Mouse (Mus musculus) ZHBTc4 (cell line): ENCODE data around the gene Cyp8b1.

Experiments
- DNase-seq: peaks from one replicate; pipeline ENCODE4 v3.0.0-alpha.2; 2011; ENCODE audit warnings: low read depth, low spot score

Gene Cyp8b1

GRCm38 (mm10) chr9:121916102-121916501 lies at the start of gene Cyp8b1:
Cyp8b1 (minus strand) TSS chr9:121916305.
- DNase-seq = no peak

GRCm38 (mm10) chr9:121964941-121965340 lies 48.8 kb upstream of the Cyp8b1 start:
- no peak for DNase-seq

- DNase-seq = no peak
Observed at GRCm38 (mm10) chr9:121959966-121960635, 44.0 kb upstream of the Cyp8b1 start.

DNA sequence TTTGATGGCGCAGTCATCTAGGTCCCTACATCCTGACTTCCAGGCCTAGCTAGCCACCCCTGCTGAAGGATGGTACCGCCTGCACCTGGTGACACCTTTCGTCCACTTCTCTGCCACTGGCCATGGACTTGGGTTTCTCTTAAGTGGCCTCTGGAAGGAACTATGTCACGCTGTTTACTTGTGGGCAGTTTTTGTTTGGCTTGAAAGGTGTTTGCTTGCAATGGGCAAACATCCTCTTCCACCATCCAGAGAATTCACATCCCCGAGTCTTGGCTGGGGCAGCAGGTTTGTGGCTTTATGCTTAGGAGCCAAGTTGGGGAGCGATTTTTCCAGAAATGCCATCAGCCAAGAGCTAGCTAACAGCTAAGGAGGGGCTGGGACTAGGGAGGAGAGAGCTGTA lies 36.5 kb upstream of the Cyp8b1 start:
- no peak for DNase-seq

DNA sequence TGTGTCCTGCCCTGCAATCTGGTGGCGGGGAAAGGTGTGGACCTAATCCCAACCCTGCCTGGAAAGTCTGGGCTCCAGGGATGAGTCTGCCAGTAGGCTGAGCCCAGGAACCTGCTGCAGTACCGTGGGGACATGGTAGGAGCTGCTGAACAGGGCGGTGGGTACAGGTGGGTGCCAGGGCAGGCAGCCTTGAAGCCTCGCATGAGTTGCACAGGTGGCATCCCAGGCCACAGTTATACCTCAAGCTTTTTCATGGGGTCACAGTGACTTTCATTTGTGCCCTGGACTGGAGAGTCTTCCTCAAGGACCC lies 35.0 kb upstream of the Cyp8b1 start:
- no peak for DNase-seq

DNA sequence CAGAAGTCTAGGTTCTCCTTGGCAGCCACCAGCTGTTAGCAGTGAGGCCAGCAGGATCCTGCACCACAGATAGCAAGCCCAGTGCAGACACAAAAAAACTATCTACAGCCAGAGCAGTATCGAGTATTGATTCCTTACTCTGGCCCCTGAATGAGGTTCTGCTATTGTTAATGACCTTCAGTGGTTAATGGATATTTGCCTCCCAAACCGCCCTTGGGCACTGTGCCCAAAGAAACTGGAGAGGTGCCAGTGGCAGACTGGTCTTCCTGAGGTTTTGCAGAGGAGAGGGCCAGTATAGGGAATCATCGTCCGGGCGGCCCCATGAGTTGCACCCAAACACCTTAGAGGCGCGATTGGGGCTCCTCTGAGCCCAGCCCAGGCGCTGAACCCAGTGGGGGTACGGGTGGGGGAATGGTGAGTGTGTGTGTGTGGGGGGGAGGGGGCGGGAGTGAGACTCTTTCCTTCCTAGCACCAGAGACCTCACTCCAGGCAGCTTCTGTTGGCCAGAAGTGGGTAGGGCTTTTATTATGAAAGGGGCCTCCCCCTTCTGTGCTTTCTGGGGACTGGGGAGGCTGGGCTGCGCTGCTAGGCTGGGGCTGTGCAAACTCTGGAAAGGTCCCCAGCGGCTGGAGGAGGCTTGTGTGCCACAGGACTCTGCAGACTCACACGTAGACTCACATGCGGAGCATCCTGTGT lies 34.5 kb upstream of the Cyp8b1 start, which contains the start of gene Fam198a:
Fam198a (plus strand) TSS at position 571 of the 696 bp plus-strand sequence.
- DNase-seq = peak; percentile 48

GRCm38 (mm10) chr9:121948431-121948830 lies 32.3 kb upstream of the Cyp8b1 start:
- DNase-seq = no peak

- DNase-seq = peak; percentile 29
Observed at GRCm38 (mm10) chr9:121947784-121948183, 31.7 kb upstream of the Cyp8b1 start.

DNA sequence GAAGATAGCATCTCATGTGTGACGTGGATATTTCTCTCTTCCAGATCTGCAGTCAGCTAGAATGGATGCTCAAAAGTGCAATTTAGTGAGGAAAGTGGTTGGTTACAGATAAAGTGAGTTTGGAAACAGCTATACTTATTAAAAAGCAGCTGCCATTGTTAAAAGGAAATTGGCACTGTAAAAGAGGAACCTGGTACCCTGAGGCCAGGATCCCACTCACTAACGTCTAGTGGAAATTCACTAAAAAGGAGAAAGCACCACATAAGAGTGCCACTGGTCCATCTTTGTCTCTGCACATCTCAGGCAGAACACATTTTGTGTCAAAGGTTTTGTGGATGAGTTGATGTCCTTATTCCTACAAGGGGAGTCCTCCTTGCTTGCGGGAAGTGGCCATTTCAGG lies 27.5 kb upstream of the Cyp8b1 start:
- no peak for DNase-seq

DNA sequence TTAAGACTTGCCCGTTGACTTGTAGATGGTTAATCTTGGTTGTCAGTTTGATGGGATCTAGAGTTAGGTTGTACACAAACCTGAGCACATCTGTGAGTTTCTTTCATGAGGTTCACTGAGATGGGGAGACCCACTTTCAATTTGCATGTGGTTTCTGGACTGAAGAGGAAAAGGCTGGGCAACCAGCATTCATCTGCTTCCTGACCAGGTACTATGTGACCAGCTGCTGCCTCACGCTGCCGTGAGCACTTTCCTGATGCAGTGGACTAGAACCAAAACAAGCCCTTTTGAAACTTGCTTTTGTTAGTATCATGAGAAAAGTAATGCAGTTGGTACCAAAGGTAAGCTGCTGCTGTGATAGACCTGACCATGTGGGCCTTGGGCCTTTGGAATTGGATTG lies 26.9 kb upstream of the Cyp8b1 start:
- no peak for DNase-seq

GRCm38 (mm10) chr9:121937944-121938355 lies 21.8 kb upstream of the Cyp8b1 start:
- no peak for DNase-seq

GRCm38 (mm10) chr9:121937451-121937864 lies 21.4 kb upstream of the Cyp8b1 start:
- no peak for DNase-seq

- DNase-seq = peak; percentile 64
Observed at GRCm38 (mm10) chr9:121936952-121937351, 20.8 kb upstream of the Cyp8b1 start.

DNA sequence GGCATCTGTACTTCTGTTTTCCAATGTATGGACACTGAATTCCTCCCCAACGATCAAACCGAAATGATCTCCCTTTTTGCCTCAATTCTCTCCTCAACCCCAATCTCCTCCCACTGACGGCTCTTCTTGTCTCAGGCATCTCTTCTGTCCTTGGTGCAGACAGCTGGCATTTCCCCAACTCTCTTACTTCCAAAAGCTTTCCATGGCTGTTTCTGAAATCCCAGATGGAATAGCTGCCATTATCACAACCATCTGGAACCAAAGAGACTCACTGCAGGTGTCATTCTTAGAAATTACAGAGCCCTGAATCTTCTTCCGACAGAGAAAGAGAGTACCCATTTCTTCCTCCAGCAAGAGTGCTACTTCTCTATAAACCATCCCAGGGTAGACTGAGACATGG lies 18.8 kb upstream of the Cyp8b1 start:
- no peak for DNase-seq

- peak; percentile 62 for DNase-seq
Observed at GRCm38 (mm10) chr9:121928498-121928897, 12.4 kb upstream of the Cyp8b1 start.

DNA sequence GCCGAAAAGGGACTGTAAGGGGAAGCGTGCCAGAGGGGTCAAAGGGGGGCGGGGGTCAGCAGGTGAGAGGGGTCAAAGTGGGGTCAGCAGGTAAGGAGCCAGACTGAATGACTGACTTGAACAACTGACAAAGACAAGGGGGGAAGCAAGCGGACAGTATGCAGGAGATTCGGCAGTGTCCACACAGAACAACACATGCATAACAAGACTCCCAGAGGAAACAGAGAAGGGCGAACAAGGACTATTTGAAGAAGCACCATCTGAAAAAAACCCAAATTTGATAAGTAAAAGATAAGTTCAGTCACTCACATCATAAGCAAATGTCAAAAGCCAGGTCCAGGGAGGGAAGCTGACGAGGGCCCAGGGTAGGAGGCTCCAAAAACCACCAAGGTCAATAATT lies 11.6 kb upstream of the Cyp8b1 start:
- DNase-seq = no peak

GRCm38 (mm10) chr9:121926634-121927405 lies 10.7 kb upstream of the Cyp8b1 start:
- DNase-seq = no peak

- DNase-seq = no peak
Observed at GRCm38 (mm10) chr9:121925959-121926358, 9.9 kb upstream of the Cyp8b1 start.

DNA sequence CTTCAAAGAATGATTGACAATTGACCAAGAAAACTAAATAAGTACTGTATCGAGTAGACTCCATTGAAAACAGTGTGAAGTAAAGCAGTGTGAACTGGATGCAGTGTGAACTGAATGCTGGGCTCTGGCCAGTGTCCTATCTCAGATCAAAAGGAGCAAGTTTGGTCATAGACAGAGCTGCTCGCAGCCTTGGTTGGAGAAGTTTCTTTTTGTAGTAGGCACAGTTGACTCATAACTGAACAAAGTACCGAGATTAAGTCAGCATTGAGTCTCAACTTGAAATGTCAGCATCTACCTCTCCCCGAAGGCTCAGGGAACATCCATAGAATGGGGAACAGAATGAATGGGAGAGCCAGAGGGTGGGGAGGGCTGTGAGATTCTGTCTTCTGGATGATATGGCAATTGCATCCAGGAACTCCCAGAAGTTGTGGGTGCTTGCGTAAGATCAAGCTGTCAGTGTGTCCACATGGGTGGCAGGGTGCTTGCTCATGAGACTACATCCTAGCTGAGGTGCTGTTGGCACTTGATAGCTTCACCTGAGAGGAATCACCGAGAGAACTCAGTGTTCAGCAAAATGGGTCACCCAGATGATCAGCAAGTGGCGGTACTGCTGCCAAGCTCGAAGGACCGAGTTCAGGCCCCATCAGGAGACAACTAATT lies 8.9 kb upstream of the Cyp8b1 start:
- DNase-seq = no peak

GRCm38 (mm10) chr9:121923906-121924305 lies 7.8 kb upstream of the Cyp8b1 start:
- DNase-seq = no peak

DNA sequence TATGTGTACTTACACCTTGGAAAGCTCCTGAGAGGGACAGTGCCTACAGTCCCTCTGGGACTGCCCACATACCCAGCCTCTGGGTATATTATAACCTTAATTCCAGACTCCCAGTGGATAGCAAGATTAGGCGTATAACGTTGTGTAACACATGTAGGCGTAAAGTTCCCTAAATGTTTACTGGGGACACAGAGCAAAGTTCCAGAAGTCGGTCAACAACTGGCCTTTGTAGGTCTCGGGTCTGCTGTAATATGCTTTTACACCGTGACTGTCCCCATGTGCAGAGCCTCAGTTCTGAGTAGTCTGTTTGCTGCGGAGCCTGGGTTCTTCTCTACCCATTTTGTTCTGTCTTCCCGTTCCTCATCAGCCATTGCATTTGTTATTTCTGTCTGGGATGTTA lies 7.3 kb upstream of the Cyp8b1 start:
- DNase-seq = no peak

DNA sequence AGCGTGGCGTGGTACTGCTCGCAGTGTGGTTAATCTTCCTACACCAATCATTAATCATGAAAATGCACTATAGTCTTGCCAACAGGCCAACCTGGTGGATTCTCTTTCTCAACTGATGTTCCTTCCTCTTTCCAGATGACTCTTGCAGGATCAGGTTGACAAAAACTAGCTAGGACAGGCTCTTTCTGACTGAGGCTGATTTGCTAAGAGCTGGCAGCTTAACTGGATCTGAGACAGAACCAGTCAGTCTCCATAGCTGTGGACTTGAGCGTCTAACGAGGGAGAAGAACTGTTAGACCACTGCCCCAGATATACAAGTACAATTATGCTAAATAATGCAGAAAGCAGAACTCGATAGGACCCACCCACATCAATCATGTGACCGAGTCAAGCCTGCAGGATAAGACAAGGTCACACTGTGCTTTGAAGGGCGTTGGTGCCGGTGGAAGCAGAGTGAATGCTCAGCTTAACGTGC lies 3.0 kb upstream of the Cyp8b1 start:
- peak; percentile 78 for DNase-seq
